Mouse (Mus musculus) intestine, postnatal 0 days (tissue): ENCODE data around the gene Chkb. TPM values are rescaled to one million over a fixed set of nuclear protein-coding genes. Genes with fewer than 3 reads are reported as not detected.
A peak's percentile ranks its signal among the peaks of the same experiment; 100 is the strongest.

ENCODE experiments used
- ATAC-seq: fragments of 200-750 bp; cut with Nextera tagmentation; 2 replicates; pipeline ENCODE4 v1.8.0; 2017; ENCODE audit warnings: mild to moderate bottlenecking, moderate TSS enrichment, moderate library complexity
- H3K27ac ChIP-seq: fragments of 300-500 bp; sonication (generic); 2 replicates; pipeline ENCODE4 v1.5.1; 2014; ENCODE audit warnings: mild to moderate bottlenecking, low read depth, low read length, moderate library complexity
- H3K27me3 ChIP-seq: fragments of 300-500 bp; sonication (generic); replicated peaks from 2 replicates; pipeline ENCODE4 v1.6.1; 2014; ENCODE audit warnings: low read length, mixed read lengths; ENCODE audit not compliant: control insufficient read depth, insufficient read depth
- H3K36me3 ChIP-seq: fragments of 300-500 bp; sonication (generic); 2 replicates; pipeline ENCODE4 v1.6.1; 2014; ENCODE audit warnings: mild to moderate bottlenecking, moderate library complexity; ENCODE audit not compliant: control insufficient read depth, insufficient read depth
- H3K4me1 ChIP-seq: fragments of 300-500 bp; sonication (generic); replicated peaks from 2 replicates; pipeline ENCODE4 v1.6.1; 2014; ENCODE audit warnings: antibody characterized with exemption, low read length, mixed read lengths; ENCODE audit not compliant: control insufficient read depth, insufficient read depth
- H3K4me2 ChIP-seq: fragments of 300-500 bp; sonication (generic); replicated peaks from 2 replicates; pipeline ENCODE4 v1.6.1; 2014; ENCODE audit warnings: low read depth, mild to moderate bottlenecking, moderate library complexity
- H3K4me3 ChIP-seq: fragments of 300-500 bp; sonication (generic); 2 replicates; pipeline ENCODE4 v1.5.1; 2014; ENCODE audit warnings: low read depth, low read length
- H3K9ac ChIP-seq: fragments of 300-500 bp; sonication (generic); 2 replicates; pipeline ENCODE4 v1.6.1; 2014; ENCODE audit warnings: mild to moderate bottlenecking, low read depth, low read length
- H3K9me3 ChIP-seq: fragments of 300-500 bp; sonication (generic); 2 replicates; pipeline ENCODE4 v1.6.1; 2016; ENCODE audit warnings: mixed run types; ENCODE audit not compliant: control insufficient read depth
- CTCF ChIP-seq: sonication (generic); IDR thresholded peaks from 2 replicates; pipeline ENCODE4 v1.5.1; 2016; ENCODE audit warnings: low read depth, mild to moderate bottlenecking, control low read depth, antibody characterized with exemption, moderate library complexity
- WGBS: fragments of 180-500 bp; shearing (Covaris S2); extraction: QIAGEN DNeasy Blood & Tissue Kit; methylation state at CpG from one replicate; pipeline ENCODE4 v1.1.7; 2014; 5-methylcytosine and 5-hydroxymethylcytosine counted together
- polyA plus RNA-seq: library from polyadenylated mRNA; unstranded; fragments of >200 nt; fragmentation: Nextera tagmentation; extraction: Ambion mirVana; gene quantifications from 2 replicates; pipeline ENCODE4 v1.2.1, GENCODE M21; 2015

Chkb gene
- polyA plus RNA-seq, 1 experiment from 2014 or later: 85.8 TPM

DNA sequence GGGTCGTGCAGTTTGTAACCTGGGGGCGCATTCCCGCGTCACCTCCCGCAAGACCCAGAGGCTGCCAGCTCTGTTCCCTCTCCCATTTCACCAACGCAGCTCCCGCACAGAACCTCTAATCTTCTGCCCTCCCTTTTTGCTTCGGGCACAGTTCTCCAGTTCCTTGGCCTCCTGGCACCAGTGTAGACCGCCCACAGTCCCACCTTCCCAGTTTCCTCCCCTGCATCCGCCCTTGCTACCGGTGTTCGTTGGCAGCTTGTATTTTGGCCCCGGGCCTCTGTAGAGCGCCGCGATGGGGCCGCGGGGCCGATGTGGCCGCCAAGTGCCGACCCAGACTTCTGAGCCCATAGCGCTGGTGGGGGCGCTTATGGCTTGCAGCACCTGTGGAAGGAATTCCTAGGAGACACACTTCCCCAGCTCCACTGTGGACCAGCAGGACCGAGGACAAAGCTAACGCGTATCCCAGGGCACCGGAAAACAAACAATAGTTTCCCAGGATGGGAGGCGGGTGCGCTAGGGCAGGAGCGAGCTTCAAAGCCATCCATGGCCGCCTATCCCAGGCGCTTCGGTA lies 50.8 kb downstream of the Chkb start, which contains the start of gene Odf3b:
Odf3b (minus strand) TSS at position 452 of the 571 bp plus-strand sequence.
- Histone ChIP-seq H3K27ac (no peak within 1 kb of the TSS), H3K4me1 (peaks cover 9% of the 10 kb centered on the region), H3K9ac (no peak within 1 kb of the TSS), H3K27me3 (peaks cover 39% of the 10 kb centered on the region), H3K36me3 (no peaks in the 10 kb centered on the region), H3K4me2 (peak within 1 kb of the TSS; percentile 74), H3K4me3 (peak within 1 kb of the TSS; percentile 42), H3K9me3 (no peaks in the 10 kb centered on the region)
- TF ChIP-seq CTCF: no peak
- 1% methylated on average over 33 of the region's 33 CpGs for WGBS
- no peak for ATAC-seq

DNA sequence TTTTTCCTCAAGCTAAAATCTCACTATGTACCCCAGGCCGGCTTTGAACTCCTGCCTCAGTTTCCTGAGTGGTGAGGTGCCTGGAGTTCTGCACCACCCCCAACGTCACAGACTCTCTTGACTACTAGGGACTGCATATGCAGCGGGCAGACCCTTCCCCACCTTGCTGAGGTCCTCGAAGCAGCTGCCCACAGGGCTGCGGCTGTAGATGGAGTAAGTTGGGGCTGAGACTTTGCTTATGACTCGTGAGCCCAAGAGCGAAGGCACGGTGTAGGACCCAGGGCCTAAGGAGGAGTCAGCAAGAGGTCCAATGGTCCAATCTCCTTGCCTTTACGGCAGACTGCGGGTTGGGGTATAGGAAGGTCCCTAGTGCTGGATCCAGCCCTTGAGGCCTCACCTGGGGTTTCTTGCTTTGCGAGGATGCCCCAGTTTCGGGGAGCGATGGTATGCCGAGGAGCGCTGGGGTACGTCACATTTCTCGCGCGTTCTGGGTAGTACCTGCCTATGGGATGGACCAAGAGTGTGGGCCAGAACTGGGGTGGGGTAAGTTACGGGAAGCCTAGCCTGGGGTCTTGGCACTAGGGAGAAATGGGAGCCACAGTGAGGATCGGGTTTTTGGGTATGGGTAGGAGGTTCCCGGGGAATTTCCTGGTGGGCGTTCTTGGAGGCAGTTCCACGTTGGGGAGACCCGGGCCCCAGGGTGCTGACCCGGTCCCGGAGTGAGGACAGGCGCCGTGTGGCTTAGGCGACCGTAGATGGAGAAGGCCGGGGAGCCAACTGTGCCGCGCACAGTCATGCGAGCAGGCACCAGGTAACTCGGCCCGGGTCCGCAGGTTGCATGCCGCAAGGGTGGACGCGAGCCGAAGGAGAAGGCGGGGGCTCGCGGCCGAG lies 51.5 kb downstream of the Chkb start:
- Histone ChIP-seq H3K27me3 (peaks cover 39% of the 10 kb centered on the region), H3K27ac (no peak overlapping the region)
- no peak for TF ChIP-seq CTCF

DNA sequence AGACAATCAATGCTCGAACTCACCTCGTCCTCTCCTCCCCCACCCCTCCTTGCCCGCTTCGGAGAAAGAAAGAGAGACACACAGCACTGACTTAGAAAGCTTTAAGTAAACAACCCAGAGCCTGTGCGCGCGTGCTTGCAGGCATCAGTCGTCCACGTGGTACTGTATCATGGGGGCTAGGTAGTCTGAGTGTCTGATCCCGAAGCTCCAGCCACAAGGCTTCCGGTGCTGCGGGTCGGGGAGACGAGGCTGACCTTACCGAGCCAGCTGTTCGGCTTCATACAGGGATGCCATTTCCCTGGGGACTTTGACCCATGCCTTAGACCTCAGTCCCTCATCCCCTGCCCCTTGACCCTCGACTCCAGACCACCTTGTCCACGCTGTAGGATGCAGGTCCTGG lies 52.3 kb downstream of the Chkb start:
- Histone ChIP-seq H3K4me2 (peak overlapping the region; percentile 48), H3K27ac (no peak overlapping the region), H3K36me3 (no peaks in the 10 kb centered on the region), H3K4me1 (peaks cover 9% of the 10 kb centered on the region), H3K9ac (no peak overlapping the region), H3K4me3 (peak overlapping the region; percentile 13), H3K9me3 (no peaks in the 10 kb centered on the region), H3K27me3 (peaks cover 39% of the 10 kb centered on the region)
- no peak for ATAC-seq
- WGBS: 6% methylated on average over 18 of the region's 18 CpGs
- no peak for TF ChIP-seq CTCF

More for the DNA sequence above, 51.5 kb downstream of the Chkb start:
- H3K9ac ChIP-seq: no peak overlapping the region
- H3K36me3 ChIP-seq: no peaks in the 10 kb centered on the region
- no peaks in the 10 kb centered on the region for H3K9me3 ChIP-seq
- peaks cover 9% of the 10 kb centered on the region for H3K4me1 ChIP-seq
- 19% methylated on average over 46 of the region's 46 CpGs for WGBS
- H3K4me3 ChIP-seq: peak overlapping the region; percentile 42
- peak overlapping the region; percentile 74 for H3K4me2 ChIP-seq
- no peak for ATAC-seq

DNA sequence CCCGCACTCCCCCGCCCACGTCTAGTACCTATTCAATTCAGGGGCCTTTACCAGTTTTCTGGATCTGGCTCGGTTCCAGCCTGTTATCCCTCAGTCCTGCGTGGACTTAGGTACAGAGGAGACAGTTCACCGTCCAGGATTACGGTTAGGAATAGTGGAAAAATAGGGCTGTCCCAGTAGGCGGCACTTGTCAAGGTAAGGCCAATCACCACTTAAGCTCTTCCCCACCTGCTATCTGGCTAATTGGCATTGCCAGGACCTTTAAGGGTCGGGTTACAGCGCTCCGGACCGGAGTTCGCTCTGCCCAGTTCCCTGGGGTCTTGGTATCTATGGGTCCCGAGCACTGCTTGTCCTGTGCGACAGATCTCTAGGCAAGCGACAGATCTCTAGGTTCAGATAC lies 52.8 kb downstream of the Chkb start, which contains the start of gene Tymp:
Tymp (minus strand) TSS at position 83 of the 400 bp plus-strand sequence.
- peak within 1 kb of the TSS; percentile 13 for H3K4me3 ChIP-seq
- H3K36me3 ChIP-seq: peaks cover 4% of the 10 kb centered on the region; the same call in 1 of the 2 replicates
- H3K4me1 ChIP-seq: peaks cover 9% of the 10 kb centered on the region
- no peak within 1 kb of the TSS for H3K27ac ChIP-seq
- H3K9ac ChIP-seq: no peak within 1 kb of the TSS
- whole genome bisulfite sequencing: 30% methylated on average over 16 of the region's 16 CpGs
- TF ChIP-seq CTCF: no peak
- no peaks in the 10 kb centered on the region for H3K9me3 ChIP-seq
- peak within 1 kb of the TSS; percentile 48 for H3K4me2 ChIP-seq
- no peak for ATAC-seq
- peaks cover 39% of the 10 kb centered on the region for H3K27me3 ChIP-seq

Other genes starting within 250 kb of the Chkb start
- 71.5 and 74.0 TPM in 2 replicates for gene Plxnb2, start 249.1 kb downstream of the Chkb start, polyA plus RNA-seq
- 3.2 and 3.4 TPM in 2 replicates for gene Dennd6b, start 233.4 kb downstream of the Chkb start, polyA plus RNA-seq
- gene Ppp6r2, start 218.4 kb downstream of the Chkb start, polyA plus RNA-seq: 17.7 and 21.3 TPM in 2 replicates
- 22.2 and 24.2 TPM in 2 replicates for gene Sbf1, start 114.6 kb downstream of the Chkb start, polyA plus RNA-seq
- 0.14 TPM in 1 of 2 replicates, not detected in the other for gene Adm2, start 107.2 kb downstream of the Chkb start, polyA plus RNA-seq
- not detected in 2 replicates for gene Miox, start 95.5 kb downstream of the Chkb start, polyA plus RNA-seq
- 19.1 and 20.5 TPM in 2 replicates for gene Lmf2, start 74.2 kb downstream of the Chkb start, polyA plus RNA-seq
- 55.2 and 65.2 TPM in 2 replicates for gene Ncaph2, start 74.2 kb downstream of the Chkb start, polyA plus RNA-seq
- 14.6 and 18.0 TPM in 2 replicates for gene Sco2, start 56.1 kb downstream of the Chkb start, polyA plus RNA-seq
- 3.6 and 4.8 TPM in 2 replicates for gene Tymp, start 52.9 kb downstream of the Chkb start, polyA plus RNA-seq
- 2.1 and 3.2 TPM in 2 replicates for gene Odf3b, start 50.6 kb downstream of the Chkb start, polyA plus RNA-seq
- not detected in 2 replicates for gene Klhdc7b, start 45.0 kb downstream of the Chkb start, polyA plus RNA-seq
- 3.4 and 5.0 TPM in 2 replicates for gene Syce3, start 19.4 kb downstream of the Chkb start, polyA plus RNA-seq
- 0.43 and 0.46 TPM in 2 replicates for gene Cpt1b, start 4.0 kb downstream of the Chkb start, polyA plus RNA-seq
- 1.1 and 1.3 TPM in 2 replicates for gene C730034F03Rik, start 319 bp downstream of the Chkb start, polyA plus RNA-seq
- not detected in 2 replicates for gene Gm44502, start 212 bp downstream of the Chkb start, polyA plus RNA-seq
- gene Mapk8ip2, start 24.0 kb upstream of the Chkb start, polyA plus RNA-seq: 1.9 and 2.0 TPM in 2 replicates
- gene Arsa, start 47.5 kb upstream of the Chkb start, polyA plus RNA-seq: 32.0 and 36.2 TPM in 2 replicates
- gene Shank3, start 69.7 kb upstream of the Chkb start, polyA plus RNA-seq: 0.51 and 0.73 TPM in 2 replicates
- gene Acr, start 138.4 kb upstream of the Chkb start, polyA plus RNA-seq: 0.10 and 0.14 TPM in 2 replicates
- 7.1 and 7.6 TPM in 2 replicates for gene Rabl2, start 162.0 kb upstream of the Chkb start, polyA plus RNA-seq